Mouse (Mus musculus): ENCODE data around the gene Zmat3. TPM values are rescaled to one million over a fixed set of nuclear protein-coding genes. Genes with fewer than 3 reads are reported as not detected.
A peak's percentile ranks its signal among the peaks of the same experiment; 100 is the strongest.

The Zmat3 gene
- polyA plus RNA-seq, 1 experiment: 4.0 TPM

DNA sequence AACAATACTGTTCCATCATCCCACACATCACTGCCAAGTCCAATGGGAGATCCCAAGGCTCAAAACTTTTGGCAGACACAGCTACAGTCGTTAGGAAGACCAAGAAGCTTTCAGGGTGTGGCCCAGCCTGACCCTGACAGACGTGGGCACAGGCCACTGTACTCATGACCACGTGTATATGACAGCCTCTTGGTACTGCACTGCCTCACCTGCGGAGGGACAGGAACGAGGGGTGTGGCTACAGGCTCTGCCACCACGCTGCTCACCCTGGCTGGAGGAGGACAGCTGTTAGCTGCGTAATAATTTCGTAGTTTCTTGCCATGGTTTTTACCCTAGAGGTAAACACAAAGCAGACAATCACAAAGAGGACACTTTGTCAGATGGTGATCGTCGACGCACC, 20.6 kb downstream of the Zmat3 start:
- peaks cover 91% of the 10 kb centered on the region for H3K36me3 ChIP-seq (replicated peaks; ENCODE audit: low read length)
- H3K27me3 ChIP-seq (replicated peaks): no peaks in the 10 kb centered on the region
- no peak overlapping the region for H3K4me3 ChIP-seq (replicated peaks)
- TF ChIP-seq FLI1 (IDR thresholded peaks at IDR 0.05; ENCODE audit: low read length): no peak
- TF ChIP-seq GATA1 (IDR thresholded peaks at IDR 0.05; ENCODE audit: borderline replicate concordance, low read length): no peak
- no peaks in the 10 kb centered on the region for H3K4me1 ChIP-seq
- H3K9me3 ChIP-seq: no peaks in the 10 kb centered on the region

GRCm38 (mm10) chr3:32344825-32345224, 21.0 kb downstream of the Zmat3 start:
- Histone ChIP-seq H3K4me3 (replicated peaks) (no peak overlapping the region), H3K4me1 (no peaks in the 10 kb centered on the region), H3K36me3 (replicated peaks; ENCODE audit: low read length) (peaks cover 91% of the 10 kb centered on the region), H3K9me3 (no peaks in the 10 kb centered on the region), H3K27me3 (replicated peaks) (no peaks in the 10 kb centered on the region)
- TF ChIP-seq GATA1 (IDR thresholded peaks at IDR 0.05; ENCODE audit: borderline replicate concordance, low read length): no peak
- no peak for TF ChIP-seq FLI1 (IDR thresholded peaks at IDR 0.05; ENCODE audit: low read length)

- no peaks in the 10 kb centered on the region for H3K4me1 ChIP-seq
- H3K27me3 ChIP-seq (replicated peaks): no peaks in the 10 kb centered on the region
- peaks cover 91% of the 10 kb centered on the region for H3K36me3 ChIP-seq (replicated peaks; ENCODE audit: low read length)
- no peaks in the 10 kb centered on the region for H3K9me3 ChIP-seq
- no peak overlapping the region for H3K4me3 ChIP-seq (replicated peaks)
- no peak for TF ChIP-seq GATA1 (IDR thresholded peaks at IDR 0.05; ENCODE audit: borderline replicate concordance, low read length)
These were observed 22.4 kb downstream of the Zmat3 start for GRCm38 (mm10) chr3:32343371-32343770.

DNA sequence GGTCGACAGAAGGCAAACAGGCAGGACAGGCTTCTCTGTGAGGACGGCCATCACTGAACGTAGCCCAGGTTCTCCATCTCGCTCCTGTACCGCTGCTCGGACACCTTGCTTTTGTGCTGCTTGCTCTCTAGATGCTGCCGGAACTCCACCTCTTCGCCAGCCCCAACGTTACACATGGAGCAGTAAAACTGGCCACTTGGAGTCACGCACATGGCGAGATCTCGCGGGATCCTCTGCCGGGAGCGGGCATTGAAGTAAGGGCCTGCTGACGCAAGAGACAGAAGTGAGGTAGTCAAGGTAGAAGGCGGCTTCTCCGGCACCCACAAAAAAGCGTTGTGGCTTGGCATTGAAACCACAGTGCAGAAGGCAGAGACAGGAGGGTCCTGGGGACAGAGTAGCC, 24.4 kb downstream of the Zmat3 start:
- H3K27me3 ChIP-seq (replicated peaks): no peaks in the 10 kb centered on the region
- H3K9me3 ChIP-seq: no peaks in the 10 kb centered on the region
- H3K36me3 ChIP-seq (replicated peaks; ENCODE audit: low read length): peaks cover 93% of the 10 kb centered on the region
- H3K4me1 ChIP-seq: no peaks in the 10 kb centered on the region
- H3K4me3 ChIP-seq (replicated peaks): peak overlapping the region; percentile 44
- TF ChIP-seq FLI1 (IDR thresholded peaks at IDR 0.05; ENCODE audit: low read length) (no peak), GATA1 (IDR thresholded peaks at IDR 0.05; ENCODE audit: borderline replicate concordance, low read length) (no peak)

- no peak for TF ChIP-seq GATA1 (IDR thresholded peaks at IDR 0.05; ENCODE audit: borderline replicate concordance, low read length)
- no peak for TF ChIP-seq FLI1 (IDR thresholded peaks at IDR 0.05; ENCODE audit: low read length)
- Histone ChIP-seq H3K27me3 (replicated peaks) (no peaks in the 10 kb centered on the region), H3K9me3 (no peaks in the 10 kb centered on the region), H3K4me1 (no peaks in the 10 kb centered on the region), H3K36me3 (replicated peaks; ENCODE audit: low read length) (peaks cover 88% of the 10 kb centered on the region), H3K4me3 (replicated peaks) (no peak overlapping the region)
These were observed 27.6 kb downstream of the Zmat3 start for GRCm38 (mm10) chr3:32338231-32338630.

GRCm38 (mm10) chr3:32337770-32338169, 28.0 kb downstream of the Zmat3 start:
- TF ChIP-seq GATA1 (IDR thresholded peaks at IDR 0.05; ENCODE audit: borderline replicate concordance, low read length) (no peak), FLI1 (IDR thresholded peaks at IDR 0.05; ENCODE audit: low read length) (no peak)
- no peaks in the 10 kb centered on the region for H3K9me3 ChIP-seq
- peaks cover 83% of the 10 kb centered on the region for H3K36me3 ChIP-seq (replicated peaks; ENCODE audit: low read length)
- H3K4me3 ChIP-seq (replicated peaks): no peak overlapping the region
- no peaks in the 10 kb centered on the region for H3K27me3 ChIP-seq (replicated peaks)
- no peaks in the 10 kb centered on the region for H3K4me1 ChIP-seq

- Histone ChIP-seq H3K36me3 (replicated peaks; ENCODE audit: low read length) (peaks cover 57% of the 10 kb centered on the region), H3K9me3 (no peaks in the 10 kb centered on the region), H3K27me3 (replicated peaks) (no peaks in the 10 kb centered on the region), H3K4me1 (no peaks in the 10 kb centered on the region), H3K4me3 (replicated peaks) (no peak overlapping the region)
- TF ChIP-seq GATA1 (IDR thresholded peaks at IDR 0.05; ENCODE audit: borderline replicate concordance, low read length) (no peak), FLI1 (IDR thresholded peaks at IDR 0.05; ENCODE audit: low read length) (no peak)
These were observed 30.9 kb downstream of the Zmat3 start for GRCm38 (mm10) chr3:32334901-32335300.

DNA sequence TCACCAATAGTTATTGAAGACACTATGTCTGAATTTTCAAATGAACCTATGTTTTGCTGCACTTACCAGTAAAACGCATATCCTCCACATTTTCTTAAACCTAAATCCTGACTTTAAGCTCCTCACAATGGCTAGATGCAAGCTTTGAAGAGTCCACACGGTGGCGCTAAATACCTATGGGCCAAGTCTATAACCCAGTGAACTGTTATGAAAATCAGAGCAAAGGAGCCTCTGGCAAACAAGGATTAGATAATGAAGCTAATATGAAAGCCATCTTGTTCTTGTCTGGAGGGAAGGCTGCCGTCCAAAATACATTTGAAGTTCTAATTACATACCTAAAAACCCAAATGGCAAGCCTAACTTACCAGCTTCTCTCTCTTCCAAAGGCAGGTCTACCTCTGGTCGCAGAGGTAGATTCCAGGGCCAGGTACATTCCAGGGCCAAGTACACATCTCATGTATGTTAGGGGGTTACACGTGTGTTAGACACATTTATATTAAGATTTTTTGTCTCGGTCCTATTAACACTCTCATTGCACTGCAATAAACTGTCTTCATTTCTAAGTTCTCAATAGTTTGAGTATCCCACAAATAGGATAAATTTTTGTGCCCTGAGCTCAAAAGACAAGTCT, 32.2 kb downstream of the Zmat3 start:
- Histone ChIP-seq H3K4me1 (no peaks in the 10 kb centered on the region), H3K4me3 (replicated peaks) (no peak overlapping the region), H3K36me3 (replicated peaks; ENCODE audit: low read length) (peaks cover 45% of the 10 kb centered on the region), H3K27me3 (replicated peaks) (no peaks in the 10 kb centered on the region), H3K9me3 (no peaks in the 10 kb centered on the region)
- TF ChIP-seq FLI1 (IDR thresholded peaks at IDR 0.05; ENCODE audit: low read length) (no peak), GATA1 (IDR thresholded peaks at IDR 0.05; ENCODE audit: borderline replicate concordance, low read length) (no peak)

GRCm38 (mm10) chr3:32317901-32318416, 47.9 kb downstream of the Zmat3 start:
- H3K9me3 ChIP-seq: 0 out of 2 replicates have a peak, but pooled peaks cover 3% of the 10 kb centered on the region
- H3K36me3 ChIP-seq (replicated peaks; ENCODE audit: low read length): no peaks in the 10 kb centered on the region
- no peak for TF ChIP-seq GATA1 (IDR thresholded peaks at IDR 0.05; ENCODE audit: borderline replicate concordance, low read length)
- TF ChIP-seq FLI1 (IDR thresholded peaks at IDR 0.05; ENCODE audit: low read length): no peak
- H3K4me3 ChIP-seq (replicated peaks): peak overlapping the region; percentile 30
- peaks cover 6% of the 10 kb centered on the region for H3K4me1 ChIP-seq
- peaks cover 13% of the 10 kb centered on the region for H3K27me3 ChIP-seq (replicated peaks)

GRCm38 (mm10) chr3:32317165-32317900, 48.5 kb downstream of the Zmat3 start:
- H3K27me3 ChIP-seq (replicated peaks): peaks cover 13% of the 10 kb centered on the region
- H3K36me3 ChIP-seq (replicated peaks; ENCODE audit: low read length): no peaks in the 10 kb centered on the region
- 0 out of 2 replicates have a peak, but pooled peaks cover 3% of the 10 kb centered on the region for H3K9me3 ChIP-seq
- H3K4me3 ChIP-seq (replicated peaks): no peak overlapping the region
- TF ChIP-seq FLI1 (IDR thresholded peaks at IDR 0.05; ENCODE audit: low read length) (no peak), GATA1 (IDR thresholded peaks at IDR 0.05; ENCODE audit: borderline replicate concordance, low read length) (no peak)
- H3K4me1 ChIP-seq: peaks cover 6% of the 10 kb centered on the region

Measured in megakaryocyte, embryonic 14.5 days (primary cell).